Mouse (Mus musculus) heart, embryonic 13.5 days (tissue): Measurements from ENCODE around the gene Tmem254a. TPM values are rescaled to one million over a fixed set of nuclear protein-coding genes. Genes with fewer than 3 reads are reported as not detected.
"Not testable (repeated sequence)": the region's sequence is repeated elsewhere in the genome, so short reads cannot be mapped to it uniquely, and the experiment has no call there.

ENCODE experiments used
- ATAC-seq: fragments of 200-750 bp; cut with Nextera tagmentation; 2 replicates; pipeline ENCODE4 v1.8.0; 2017; ENCODE audit warnings: moderate TSS enrichment; ENCODE audit not compliant: insufficient number of reproducible peaks, low FRiP score, low TSS enrichment; ENCODE audit errors: extremely low read depth
- H3K27ac ChIP-seq: fragments of 300-500 bp; sonication (generic); replicated peaks from 2 replicates; pipeline ENCODE4 v1.5.1; 2015; ENCODE audit warnings: moderate library complexity, mild to moderate bottlenecking, inconsistent platforms
- H3K27me3 ChIP-seq: fragments of 300-500 bp; sonication (generic); replicated peaks from 2 replicates; pipeline ENCODE4 v1.6.1; 2015; ENCODE audit warnings: mild to moderate bottlenecking, inconsistent platforms
- H3K36me3 ChIP-seq: fragments of 300-500 bp; sonication (generic); 2 replicates; pipeline ENCODE4 v1.6.1; 2015; ENCODE audit warnings: mild to moderate bottlenecking, inconsistent platforms
- H3K4me1 ChIP-seq: fragments of 300-500 bp; sonication (generic); 2 replicates; pipeline ENCODE4 v1.6.1; 2015; ENCODE audit warnings: inconsistent platforms
- H3K4me2 ChIP-seq: fragments of 300-500 bp; sonication (generic); 2 replicates; pipeline ENCODE4 v1.6.1; 2015; ENCODE audit warnings: inconsistent platforms, mild to moderate bottlenecking, moderate library complexity
- H3K4me3 ChIP-seq: fragments of 300-500 bp; sonication (generic); 2 replicates; pipeline ENCODE4 v1.5.1; 2015; ENCODE audit warnings: moderate library complexity, mild to moderate bottlenecking, inconsistent platforms
- H3K9ac ChIP-seq: fragments of 300-500 bp; sonication (generic); 2 replicates; pipeline ENCODE4 v1.6.1; 2015; ENCODE audit warnings: inconsistent platforms, mild to moderate bottlenecking, moderate library complexity
- H3K9me3 ChIP-seq: fragments of 300-500 bp; sonication (generic); 2 replicates; pipeline ENCODE4 v1.6.1; 2016; ENCODE audit warnings: inconsistent platforms
- WGBS: fragments of 180-500 bp; shearing (Covaris S2); methylation state at CpG from one replicate; pipeline ENCODE4 v1.1.7; 2015; ENCODE audit warnings: mixed read lengths; 5-methylcytosine and 5-hydroxymethylcytosine counted together
- polyA plus RNA-seq: library from polyadenylated mRNA; unstranded; fragments of >200 nt; fragmentation: Nextera tagmentation; extraction: Ambion mirVana; gene quantifications from 2 replicates; pipeline ENCODE4 v1.2.1, GENCODE M21; 2015

Tmem254a gene
- 1.7 and 2.7 TPM in 2 replicates for polyA plus RNA-seq

- H3K27ac ChIP-seq, H3K27me3 ChIP-seq, H3K9me3 ChIP-seq, H3K36me3 ChIP-seq, H3K4me2 ChIP-seq, H3K9ac ChIP-seq, ATAC-seq, H3K4me3 ChIP-seq, H3K4me1 ChIP-seq: not testable (repeated sequence)
- no CpG with 5 or more reads among the region's 10 CpGs for WGBS
Observed at GRCm38 (mm10) chr14:25927562-25927881, at the start of gene Tmem254a. Gene Tmem254a (minus strand): TSS chr14:25927672.

GRCm38 (mm10) chr14:25957861-25958260, 30.4 kb upstream of the Tmem254a start:
- not testable (repeated sequence) for ATAC-seq, H3K27me3 ChIP-seq, H3K36me3 ChIP-seq, H3K9me3 ChIP-seq, H3K4me3 ChIP-seq, H3K4me2 ChIP-seq, H3K27ac ChIP-seq, H3K9ac ChIP-seq, H3K4me1 ChIP-seq
- WGBS: no CpG with 5 or more reads among the region's 3 CpGs

- not testable (repeated sequence) for H3K4me1 ChIP-seq, ATAC-seq, H3K27ac ChIP-seq, H3K36me3 ChIP-seq, H3K4me3 ChIP-seq, H3K9ac ChIP-seq, H3K4me2 ChIP-seq, H3K27me3 ChIP-seq, H3K9me3 ChIP-seq
- WGBS: no CpG with 5 or more reads among the region's 8 CpGs
Observed at GRCm38 (mm10) chr14:25938004-25938403, 10.5 kb upstream of the Tmem254a start, which contains the start of gene Cphx1. Gene Cphx1 (plus strand): TSS chr14:25938304.

GRCm38 (mm10) chr14:25936867-25937630, 9.6 kb upstream of the Tmem254a start:
- ATAC-seq, H3K4me3 ChIP-seq, H3K4me2 ChIP-seq, H3K27me3 ChIP-seq, H3K4me1 ChIP-seq, H3K9me3 ChIP-seq, H3K27ac ChIP-seq, H3K36me3 ChIP-seq, H3K9ac ChIP-seq: not testable (repeated sequence)
- WGBS: no CpG with 5 or more reads among the region's 5 CpGs

GRCm38 (mm10) chr14:25926814-25927561, 484 bp downstream of the Tmem254a start:
- not testable (repeated sequence) for H3K27ac ChIP-seq, H3K27me3 ChIP-seq, H3K9ac ChIP-seq, H3K4me1 ChIP-seq, H3K4me2 ChIP-seq, H3K4me3 ChIP-seq, H3K36me3 ChIP-seq, ATAC-seq, H3K9me3 ChIP-seq
- no CpG with 5 or more reads among the region's 44 CpGs for WGBS

- not testable (repeated sequence) for H3K36me3 ChIP-seq, H3K4me2 ChIP-seq, ATAC-seq, H3K27ac ChIP-seq, H3K9ac ChIP-seq, H3K4me1 ChIP-seq, H3K9me3 ChIP-seq, H3K4me3 ChIP-seq, H3K27me3 ChIP-seq
- WGBS: no CpG with 5 or more reads among the region's 5 CpGs
Observed at GRCm38 (mm10) chr14:25918427-25919170, 8.9 kb downstream of the Tmem254a start.

- H3K4me2 ChIP-seq, H3K9me3 ChIP-seq, H3K4me3 ChIP-seq, H3K9ac ChIP-seq, H3K27ac ChIP-seq, ATAC-seq, H3K27me3 ChIP-seq, H3K36me3 ChIP-seq, H3K4me1 ChIP-seq: not testable (repeated sequence)
- WGBS: no CpG with 5 or more reads among the region's 8 CpGs
Observed at GRCm38 (mm10) chr14:25908976-25909375, 18.5 kb downstream of the Tmem254a start.

GRCm38 (mm10) chr14:25907272-25907671, 20.2 kb downstream of the Tmem254a start:
- not testable (repeated sequence) for H3K9me3 ChIP-seq, ATAC-seq, H3K36me3 ChIP-seq, H3K4me2 ChIP-seq, H3K4me1 ChIP-seq, H3K9ac ChIP-seq, H3K4me3 ChIP-seq, H3K27me3 ChIP-seq, H3K27ac ChIP-seq
- WGBS: no CpG with 5 or more reads among the region's 9 CpGs

GRCm38 (mm10) chr14:25905243-25905642, 22.2 kb downstream of the Tmem254a start:
- H3K9ac ChIP-seq, H3K27ac ChIP-seq, H3K4me2 ChIP-seq, H3K4me1 ChIP-seq, H3K27me3 ChIP-seq, ATAC-seq, H3K4me3 ChIP-seq, H3K36me3 ChIP-seq, H3K9me3 ChIP-seq: not testable (repeated sequence)
- 60% methylated on average over 1 of the region's 5 CpGs for WGBS

GRCm38 (mm10) chr14:25903000-25903399, 24.5 kb downstream of the Tmem254a start, which contains the start of gene Plac9a:
Gene Plac9a (minus strand): TSS chr14:25903100.
- no CpG with 5 or more reads among the region's 10 CpGs for WGBS
- H3K27me3 ChIP-seq: not testable (repeated sequence)

GRCm38 (mm10) chr14:25895686-25896085, 31.8 kb downstream of the Tmem254a start:
- H3K4me3 ChIP-seq, ATAC-seq: not testable (repeated sequence)
- no CpG with 5 or more reads among the region's 7 CpGs for WGBS

More at GRCm38 (mm10) chr14:25903000-25903399, 24.5 kb downstream of the Tmem254a start, which contains the start of gene Plac9a:
- not testable (repeated sequence) for ATAC-seq, H3K9me3 ChIP-seq, H3K4me3 ChIP-seq, H3K36me3 ChIP-seq, H3K27ac ChIP-seq, H3K9ac ChIP-seq, H3K4me1 ChIP-seq, H3K4me2 ChIP-seq

More at GRCm38 (mm10) chr14:25895686-25896085, 31.8 kb downstream of the Tmem254a start:
- H3K27ac ChIP-seq, H3K9me3 ChIP-seq, H3K27me3 ChIP-seq, H3K4me2 ChIP-seq, H3K4me1 ChIP-seq, H3K36me3 ChIP-seq, H3K9ac ChIP-seq: not testable (repeated sequence)
